Mouse (Mus musculus) frontal cortex, adult 2 months (tissue): Measurements from ENCODE around the gene Igfbp4. TPM values are rescaled to one million over a fixed set of nuclear protein-coding genes. Genes with fewer than 3 reads are reported as not detected.

ENCODE experiments used
- DNase-seq, 2 experiments: peaks; one replicate each; pipeline ENCODE4 v3.0.0; 2022; ENCODE audit warnings: low spot score in 1 of 2; ENCODE audit errors: extremely low spot score in 1 of 2
- polyA plus RNA-seq: library from polyadenylated mRNA; depleted of rRNA; stranded (reverse); fragments of >200 nt; gene quantifications from 2 replicates; pipeline ENCODE4 v1.2.3, GENCODE M21; 2012

The Igfbp4 gene
- polyA plus RNA-seq, 1 experiment = 64.3 TPM

GRCm38 (mm10) chr11:99041841-99042780, 1.1 kb downstream of the Igfbp4 start:
- no peak for DNase-seq

GRCm38 (mm10) chr11:99042834-99043431, 1.9 kb downstream of the Igfbp4 start:
- no peak for DNase-seq

- DNase-seq = no peak
These were observed 2.6 kb downstream of the Igfbp4 start for GRCm38 (mm10) chr11:99043632-99044031.

- no peak for DNase-seq
These were observed 3.3 kb downstream of the Igfbp4 start for GRCm38 (mm10) chr11:99044306-99044705.

GRCm38 (mm10) chr11:99045159-99045889, 4.3 kb downstream of the Igfbp4 start:
- no peak for DNase-seq

GRCm38 (mm10) chr11:99047120-99047519, 6.1 kb downstream of the Igfbp4 start:
- no peak for DNase-seq

GRCm38 (mm10) chr11:99047643-99048042, 6.6 kb downstream of the Igfbp4 start:
- DNase-seq = peak in 1 of 2 experiments; percentile 43

- no peak for DNase-seq
These were observed 14.1 kb downstream of the Igfbp4 start for GRCm38 (mm10) chr11:99055143-99055542.

- DNase-seq = no peak
These were observed 14.8 kb downstream of the Igfbp4 start for GRCm38 (mm10) chr11:99055571-99056452.

- DNase-seq = no peak
These were observed 19.4 kb downstream of the Igfbp4 start for GRCm38 (mm10) chr11:99060435-99060834.

- no peak for DNase-seq
These were observed 21.6 kb downstream of the Igfbp4 start for GRCm38 (mm10) chr11:99062661-99063060.

- no peak for DNase-seq
These were observed 22.5 kb downstream of the Igfbp4 start for GRCm38 (mm10) chr11:99063406-99064131.

- DNase-seq = no peak
These were observed 24.3 kb downstream of the Igfbp4 start for GRCm38 (mm10) chr11:99065353-99065752.

- DNase-seq = peak; percentile 85 to 95
These were observed 24.9 kb downstream of the Igfbp4 start for GRCm38 (mm10) chr11:99065979-99066378.

GRCm38 (mm10) chr11:99067591-99067990, 26.5 kb downstream of the Igfbp4 start:
- DNase-seq = no peak

- DNase-seq = no peak
These were observed 27.4 kb downstream of the Igfbp4 start for GRCm38 (mm10) chr11:99068455-99068854.

- no peak for DNase-seq
These were observed 30.8 kb downstream of the Igfbp4 start for GRCm38 (mm10) chr11:99071866-99072265.

GRCm38 (mm10) chr11:99073781-99074180, 32.7 kb downstream of the Igfbp4 start:
- no peak for DNase-seq

- DNase-seq = no peak
These were observed 35.8 kb downstream of the Igfbp4 start for GRCm38 (mm10) chr11:99076744-99077319.
